Mouse (Mus musculus): ENCODE measurements around the gene Zmat5.

DNA sequence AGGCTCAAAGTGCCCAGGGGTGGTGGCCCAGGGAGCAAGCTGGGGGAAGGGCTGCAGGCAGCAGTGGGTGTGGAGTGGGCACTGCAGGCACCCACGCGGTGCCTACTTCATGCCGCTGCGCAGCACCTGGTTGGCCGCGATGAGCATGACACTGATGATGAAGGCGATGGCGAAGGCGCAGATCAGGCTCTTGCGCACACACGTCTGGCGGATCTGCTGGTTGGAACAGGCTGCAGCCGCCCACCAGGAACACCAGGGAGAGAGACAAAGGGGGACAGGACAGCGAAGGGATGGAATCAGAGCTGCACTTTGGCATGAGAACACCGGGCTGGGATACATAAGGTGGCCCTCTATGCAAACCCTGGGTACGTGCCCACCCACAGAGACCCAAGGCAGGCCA lies 34.2 kb downstream of the Zmat5 start:
- TF ChIP-seq CTCF (IDR thresholded peaks at IDR 0.05; ENCODE audit: borderline replicate concordance, extremely low read depth, insufficient read depth, insufficient read length) (no peak), POLR2A (IDR thresholded peaks at IDR 0.05; ENCODE audit: borderline replicate concordance, extremely low read depth, insufficient read depth, insufficient read length, poor library complexity, severe bottlenecking) (no peak)

All from brain, embryonic 14.5 days (tissue).